Mouse (Mus musculus) midbrain, embryonic 10.5 days (tissue): ENCODE results near the gene H2afv. TPM values are rescaled to one million over a fixed set of nuclear protein-coding genes. Genes with fewer than 3 reads are reported as not detected.

ENCODE experiments used
- DNase-seq: peaks from one replicate; pipeline ENCODE4 v3.0.0-alpha.2; 2017; ENCODE audit warnings: low spot score
- H3K27ac ChIP-seq: fragments of 300-500 bp; sonication (generic); replicated peaks from 2 replicates; pipeline ENCODE4 v1.5.1; 2016; ENCODE audit warnings: mild to moderate bottlenecking
- H3K27me3 ChIP-seq: fragments of 300-500 bp; sonication (generic); 2 replicates; pipeline ENCODE4 v1.6.1; 2016; ENCODE audit warnings: low read depth, mild to moderate bottlenecking; ENCODE audit not compliant: poor library complexity, severe bottlenecking
- H3K36me3 ChIP-seq: fragments of 300-500 bp; sonication (generic); 2 replicates; pipeline ENCODE4 v1.6.1; 2016; ENCODE audit warnings: mild to moderate bottlenecking, moderate library complexity
- H3K4me1 ChIP-seq: fragments of 300-500 bp; sonication (generic); 2 replicates; pipeline ENCODE4 v1.6.1; 2016
- H3K4me3 ChIP-seq: fragments of 300-500 bp; sonication (generic); 2 replicates; pipeline ENCODE4 v1.5.1; 2016; ENCODE audit warnings: mild to moderate bottlenecking, moderate library complexity
- H3K9me3 ChIP-seq: fragments of 300-500 bp; sonication (generic); replicated peaks from 2 replicates; pipeline ENCODE4 v1.6.1; 2016; ENCODE audit warnings: mild to moderate bottlenecking
- WGBS: fragments of 180-500 bp; shearing (Covaris S2); methylation state at CpG from one replicate; pipeline ENCODE4 v1.1.7; 2016; 5-methylcytosine and 5-hydroxymethylcytosine counted together
- polyA plus RNA-seq: library from polyadenylated mRNA; unstranded; fragments of >200 nt; fragmentation: Nextera tagmentation; extraction: Ambion mirVana; gene quantifications from 2 replicates; pipeline ENCODE4 v1.2.1, GENCODE M21; 2016

Gene H2afv
- 961 and 1,033 TPM in 2 replicates for polyA plus RNA-seq

DNA sequence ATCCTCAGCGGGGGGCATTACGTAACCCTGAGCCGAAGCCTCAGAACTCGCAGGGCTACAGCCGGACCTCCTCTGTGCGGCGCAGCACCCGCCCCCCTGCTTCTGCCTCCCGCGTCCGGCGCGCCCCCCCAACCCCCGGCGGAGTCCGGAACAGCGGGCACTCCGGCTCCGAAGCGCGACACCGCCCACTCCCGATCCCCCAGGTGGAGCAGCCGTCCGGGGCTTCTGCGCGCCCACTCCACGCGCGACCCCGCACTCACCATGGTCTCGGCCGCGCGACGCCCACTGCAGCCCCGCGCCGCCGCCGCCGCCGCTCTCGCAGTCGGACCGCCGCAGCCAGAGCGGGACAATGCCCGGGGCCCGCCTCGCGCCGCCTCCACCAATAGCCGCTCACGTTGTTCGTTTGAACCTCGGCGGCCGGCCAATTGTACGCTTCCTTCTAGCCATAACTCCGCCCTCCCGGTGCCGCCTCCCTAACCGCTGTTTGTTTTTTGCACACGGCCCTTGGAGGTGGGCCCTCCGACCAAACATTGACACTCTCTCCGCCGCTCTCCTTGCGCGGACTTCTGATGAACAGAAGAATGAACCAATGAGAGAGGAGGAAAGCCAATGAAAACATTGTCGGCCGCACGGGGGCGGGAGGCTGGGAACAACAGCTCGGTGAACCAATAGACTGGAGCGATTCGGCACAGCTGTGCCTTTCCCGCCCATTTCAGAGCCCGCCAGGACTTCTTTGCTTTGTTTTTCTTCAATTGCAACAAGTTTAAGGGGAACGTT lies at the start of gene H2afv:
TSS of gene H2afv (minus strand) at position 367 of the 777 bp plus-strand sequence.
- Histone ChIP-seq H3K36me3 (peaks cover 29% of the 10 kb centered on the region), H3K27ac (peak within 1 kb of the TSS; percentile 97), H3K4me3 (peak within 1 kb of the TSS; percentile 75), H3K27me3 (no peaks in the 10 kb centered on the region), H3K4me1 (peaks cover 14% of the 10 kb centered on the region), H3K9me3 (no peaks in the 10 kb centered on the region)
- peak; percentile 99 for DNase-seq
- WGBS, result under 1% methylated on average over 79 of the region's 80 CpGs

DNA sequence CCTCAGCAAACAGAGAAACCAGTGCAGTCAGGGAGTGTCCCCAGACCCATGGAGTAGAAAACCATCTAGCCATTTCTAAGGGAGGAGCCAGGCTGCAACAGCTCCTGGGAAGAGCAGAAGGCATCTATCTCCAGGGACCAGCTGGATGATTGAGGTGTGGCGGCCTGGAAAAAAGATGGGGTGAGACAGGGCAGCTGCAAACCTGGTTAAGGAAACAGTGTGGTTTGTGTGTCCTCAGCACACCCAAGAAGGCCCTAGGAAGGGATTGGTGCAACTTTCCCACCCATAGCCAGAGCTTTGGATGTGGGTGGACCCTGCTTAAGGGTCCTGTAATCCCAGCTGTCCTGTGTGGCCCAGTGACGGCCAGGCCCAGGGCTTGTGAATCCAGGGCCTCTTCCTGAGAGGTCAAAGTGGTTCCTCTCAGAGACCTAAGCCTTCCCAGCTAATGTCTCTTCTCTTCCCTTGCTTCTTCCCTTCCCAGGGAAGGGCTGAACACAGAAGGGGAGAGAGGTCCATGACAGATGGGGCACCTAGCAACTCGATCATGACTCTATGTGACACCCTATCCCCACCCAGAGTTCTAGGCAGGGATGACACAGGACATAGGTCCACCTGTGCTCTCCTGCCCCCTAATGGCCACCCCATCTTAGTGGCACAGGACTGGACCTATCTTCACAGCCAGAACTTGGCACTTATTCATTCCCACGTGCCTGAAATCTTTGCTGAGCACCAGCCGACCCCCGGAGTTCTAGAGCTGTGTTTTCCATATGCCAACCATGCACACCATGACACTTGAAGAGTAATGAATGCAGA lies 45.7 kb upstream of the H2afv start:
- Histone ChIP-seq H3K36me3 (no peaks in the 10 kb centered on the region), H3K4me3 (no peak overlapping the region), H3K9me3 (no peaks in the 10 kb centered on the region), H3K4me1 (peaks cover 6% of the 10 kb centered on the region), H3K27me3 (no peaks in the 10 kb centered on the region), H3K27ac (no peak overlapping the region)
- 66% methylated on average over 6 of the region's 6 CpGs for WGBS
- DNase-seq, result no peak

DNA sequence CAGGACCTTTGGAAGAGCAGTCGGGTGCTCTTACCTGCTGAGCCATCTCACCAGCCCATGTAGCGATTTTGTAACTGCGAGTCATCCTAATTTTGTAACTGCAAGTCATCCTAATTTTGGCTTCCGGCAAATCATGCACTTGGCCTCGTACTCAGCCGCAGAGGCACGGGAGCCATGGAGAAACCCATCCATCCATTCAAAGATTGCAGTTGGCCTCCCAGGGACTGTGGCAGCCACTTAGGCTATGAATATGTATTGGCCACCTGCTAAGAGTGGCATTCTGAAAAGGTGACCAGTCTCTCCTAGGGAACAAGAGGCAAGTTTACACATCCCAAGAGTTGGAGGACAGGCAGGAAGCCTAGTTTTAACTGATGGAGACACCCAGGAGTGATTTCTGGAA lies 45.0 kb upstream of the H2afv start:
- H3K27me3 ChIP-seq, result no peaks in the 10 kb centered on the region
- no peak for DNase-seq
- no peaks in the 10 kb centered on the region for H3K9me3 ChIP-seq
- H3K4me3 ChIP-seq, result no peak overlapping the region
- 86% methylated on average over 7 of the region's 7 CpGs for WGBS
- no peak overlapping the region for H3K27ac ChIP-seq
- no peaks in the 10 kb centered on the region for H3K36me3 ChIP-seq
- peaks cover 6% of the 10 kb centered on the region for H3K4me1 ChIP-seq

DNA sequence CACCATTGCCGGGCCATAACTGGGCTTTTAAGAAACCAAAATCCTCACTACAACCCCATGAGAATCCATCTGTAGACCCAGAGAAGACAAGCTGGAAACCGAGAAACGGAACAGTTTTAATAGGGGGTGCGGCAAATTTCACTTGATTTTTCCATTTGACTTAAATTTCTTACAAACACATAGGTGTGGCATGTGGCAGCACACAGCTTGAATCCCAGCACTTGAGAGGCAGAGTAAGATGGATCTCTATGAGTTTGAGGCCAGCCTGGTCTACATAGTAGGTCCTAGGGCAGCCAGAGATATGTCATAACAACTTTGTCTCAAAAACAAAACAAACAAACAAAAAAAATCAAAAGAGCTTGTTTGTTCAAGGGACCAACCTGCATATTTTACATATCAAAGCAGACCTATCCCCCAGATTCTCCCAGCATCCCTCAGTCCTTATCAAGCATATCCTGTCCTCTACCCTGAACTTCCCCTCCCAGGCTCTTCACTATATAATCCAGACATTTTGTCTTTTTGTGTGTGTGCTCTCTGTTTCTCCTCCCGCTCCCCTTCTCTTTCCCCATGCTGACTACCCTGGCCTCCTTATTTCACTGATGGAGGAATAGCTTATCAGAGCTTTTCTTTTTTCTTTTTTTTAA lies 43.9 kb upstream of the H2afv start:
- Histone ChIP-seq H3K36me3 (no peaks in the 10 kb centered on the region), H3K27ac (no peak overlapping the region), H3K9me3 (no peaks in the 10 kb centered on the region), H3K4me1 (peaks cover 6% of the 10 kb centered on the region), H3K4me3 (no peak overlapping the region), H3K27me3 (no peaks in the 10 kb centered on the region)
- WGBS, result 95% methylated on average over 5 of the region's 5 CpGs
- no peak for DNase-seq

- WGBS, result 57% methylated on average over 7 of the region's 7 CpGs
Observed at GRCm38 (mm10) chr11:6487496-6487895, 43.3 kb upstream of the H2afv start.

GRCm38 (mm10) chr11:6486916-6487315 lies 42.7 kb upstream of the H2afv start:
- Histone ChIP-seq H3K36me3 (no peaks in the 10 kb centered on the region), H3K4me1 (peaks cover 6% of the 10 kb centered on the region), H3K27me3 (no peaks in the 10 kb centered on the region), H3K27ac (no peak overlapping the region), H3K4me3 (no peak overlapping the region), H3K9me3 (no peaks in the 10 kb centered on the region)
- no peak for DNase-seq
- WGBS, result 70% methylated on average over 6 of the region's 6 CpGs

More at GRCm38 (mm10) chr11:6487496-6487895, 43.3 kb upstream of the H2afv start:
- Histone ChIP-seq H3K27me3 (no peaks in the 10 kb centered on the region), H3K27ac (no peak overlapping the region), H3K4me1 (peaks cover 6% of the 10 kb centered on the region), H3K9me3 (no peaks in the 10 kb centered on the region), H3K4me3 (no peak overlapping the region), H3K36me3 (no peaks in the 10 kb centered on the region)
- no peak for DNase-seq

DNA sequence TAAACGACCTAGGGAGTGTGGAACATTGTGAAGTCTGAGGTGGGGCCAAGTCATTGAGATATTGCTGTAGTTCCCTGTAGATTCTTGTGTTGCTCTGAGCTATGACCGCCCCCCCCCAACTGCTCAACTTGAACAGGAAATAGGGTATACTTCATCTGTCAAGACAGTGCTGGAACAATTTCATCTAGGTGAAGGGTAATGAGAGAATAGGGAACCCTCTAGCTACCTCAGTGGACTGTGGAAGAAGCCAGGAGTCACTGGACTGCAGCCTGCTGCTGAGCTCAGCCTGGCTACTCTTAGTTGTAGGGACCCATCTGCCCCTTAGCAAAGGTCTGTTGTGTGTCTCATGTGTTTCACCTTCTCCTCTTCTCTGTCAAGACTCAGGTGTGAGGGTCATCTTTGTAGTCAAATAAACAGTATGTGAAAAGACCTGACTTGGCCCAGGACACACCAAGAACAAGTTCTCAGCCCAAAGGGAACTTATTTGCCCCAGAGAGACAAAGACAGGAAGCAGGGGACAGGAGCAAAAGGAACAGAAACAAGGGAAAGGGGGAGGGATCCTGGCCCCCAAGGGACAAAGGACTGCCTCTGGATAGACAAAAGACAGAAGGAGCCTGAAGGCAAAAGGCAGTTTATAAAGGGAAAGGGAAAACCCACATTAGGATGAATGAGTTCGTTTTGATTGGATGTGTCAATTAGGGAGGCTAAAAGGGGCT lies 40.2 kb upstream of the H2afv start:
- Histone ChIP-seq H3K36me3 (no peaks in the 10 kb centered on the region), H3K4me1 (peaks cover 6% of the 10 kb centered on the region), H3K27me3 (no peaks in the 10 kb centered on the region), H3K9me3 (no peaks in the 10 kb centered on the region), H3K4me3 (no peak overlapping the region), H3K27ac (no peak overlapping the region)
- 63% methylated on average over 3 of the region's 3 CpGs for whole genome bisulfite sequencing
- DNase-seq, result no peak

DNA sequence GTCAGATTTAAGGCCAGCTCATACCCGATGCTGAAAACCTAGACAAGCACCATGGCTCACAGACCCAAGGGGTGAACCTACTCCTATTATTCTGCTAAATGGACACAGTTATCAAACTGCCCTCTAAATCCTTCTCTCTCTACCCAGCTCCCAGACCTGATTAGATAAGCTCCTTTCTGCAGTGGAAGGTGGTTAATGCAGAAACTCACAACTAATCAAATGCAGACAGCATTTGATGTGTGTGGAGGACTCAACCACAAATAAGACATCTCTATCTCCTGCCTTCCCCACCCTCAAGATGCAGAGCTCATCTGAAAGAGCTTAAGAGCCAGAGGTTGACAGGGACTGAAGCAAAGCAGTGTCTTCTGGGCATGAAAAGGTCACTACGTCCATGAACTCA lies 38.9 kb upstream of the H2afv start:
- H3K9me3 ChIP-seq, result no peaks in the 10 kb centered on the region
- H3K27ac ChIP-seq, result no peak overlapping the region
- no peaks in the 10 kb centered on the region for H3K36me3 ChIP-seq
- no peak for DNase-seq
- H3K4me3 ChIP-seq, result no peak overlapping the region
- H3K4me1 ChIP-seq, result peaks cover 6% of the 10 kb centered on the region
- no peaks in the 10 kb centered on the region for H3K27me3 ChIP-seq
- WGBS, result 91% methylated on average over 2 of the region's 2 CpGs

- H3K27me3 ChIP-seq, result no peaks in the 10 kb centered on the region
- H3K4me3 ChIP-seq, result no peak overlapping the region
- H3K9me3 ChIP-seq, result no peaks in the 10 kb centered on the region
- WGBS, result 76% methylated on average over 6 of the region's 6 CpGs
- no peak for DNase-seq
- no peaks in the 10 kb centered on the region for H3K36me3 ChIP-seq
- no peak overlapping the region for H3K27ac ChIP-seq
- H3K4me1 ChIP-seq, result 0 out of 2 replicates have a peak, but pooled peaks cover 2% of the 10 kb centered on the region
Observed at GRCm38 (mm10) chr11:6481669-6482185, 37.5 kb upstream of the H2afv start.

GRCm38 (mm10) chr11:6480681-6481405 lies 36.6 kb upstream of the H2afv start:
- H3K27ac ChIP-seq, result no peak overlapping the region
- whole genome bisulfite sequencing, result 87% methylated on average over 13 of the region's 13 CpGs

DNA sequence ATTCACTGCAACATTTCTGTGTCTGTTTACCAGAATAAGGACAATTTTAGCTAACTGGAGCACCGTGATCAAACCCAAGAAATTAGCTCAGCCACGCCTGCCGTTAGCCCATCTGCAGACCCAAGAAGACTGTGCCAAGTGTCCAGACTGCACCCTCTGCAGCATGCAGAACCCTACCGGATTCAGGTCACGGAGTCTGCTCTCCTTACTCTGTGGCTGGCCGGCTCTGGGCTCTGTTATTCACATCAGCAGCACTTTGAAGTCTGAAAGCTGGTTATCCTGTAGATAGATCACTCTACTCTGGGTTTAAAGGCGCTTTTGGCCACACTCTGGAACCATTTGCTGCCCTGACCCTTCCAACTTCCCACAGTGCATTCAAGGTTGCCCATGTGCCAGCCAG lies 35.9 kb upstream of the H2afv start:
- 78% methylated on average over 7 of the region's 7 CpGs for WGBS
- DNase-seq, result no peak
- Histone ChIP-seq H3K4me1 (0 out of 2 replicates have a peak, but pooled peaks cover 2% of the 10 kb centered on the region), H3K9me3 (no peaks in the 10 kb centered on the region), H3K4me3 (no peak overlapping the region), H3K27me3 (no peaks in the 10 kb centered on the region), H3K27ac (no peak overlapping the region), H3K36me3 (no peaks in the 10 kb centered on the region)

More at GRCm38 (mm10) chr11:6480681-6481405, 36.6 kb upstream of the H2afv start:
- Histone ChIP-seq H3K36me3 (no peaks in the 10 kb centered on the region), H3K9me3 (no peaks in the 10 kb centered on the region), H3K4me1 (0 out of 2 replicates have a peak, but pooled peaks cover 2% of the 10 kb centered on the region), H3K4me3 (no peak overlapping the region), H3K27me3 (no peaks in the 10 kb centered on the region)
- no peak for DNase-seq
